Mouse (Mus musculus) E14TG2a.4 (cell line): Measurements from ENCODE around the gene Endog.

Source experiments
- CTCF ChIP-seq: conservative IDR thresholded peaks from 2 replicates; pipeline ENCODE4 v1.5.1; 2014; ENCODE audit warnings: low read length
- POU5F1 ChIP-seq: IDR thresholded peaks from 2 replicates; pipeline ENCODE4 v1.6.1; 2014; ENCODE audit warnings: low read length, borderline replicate concordance

DNA sequence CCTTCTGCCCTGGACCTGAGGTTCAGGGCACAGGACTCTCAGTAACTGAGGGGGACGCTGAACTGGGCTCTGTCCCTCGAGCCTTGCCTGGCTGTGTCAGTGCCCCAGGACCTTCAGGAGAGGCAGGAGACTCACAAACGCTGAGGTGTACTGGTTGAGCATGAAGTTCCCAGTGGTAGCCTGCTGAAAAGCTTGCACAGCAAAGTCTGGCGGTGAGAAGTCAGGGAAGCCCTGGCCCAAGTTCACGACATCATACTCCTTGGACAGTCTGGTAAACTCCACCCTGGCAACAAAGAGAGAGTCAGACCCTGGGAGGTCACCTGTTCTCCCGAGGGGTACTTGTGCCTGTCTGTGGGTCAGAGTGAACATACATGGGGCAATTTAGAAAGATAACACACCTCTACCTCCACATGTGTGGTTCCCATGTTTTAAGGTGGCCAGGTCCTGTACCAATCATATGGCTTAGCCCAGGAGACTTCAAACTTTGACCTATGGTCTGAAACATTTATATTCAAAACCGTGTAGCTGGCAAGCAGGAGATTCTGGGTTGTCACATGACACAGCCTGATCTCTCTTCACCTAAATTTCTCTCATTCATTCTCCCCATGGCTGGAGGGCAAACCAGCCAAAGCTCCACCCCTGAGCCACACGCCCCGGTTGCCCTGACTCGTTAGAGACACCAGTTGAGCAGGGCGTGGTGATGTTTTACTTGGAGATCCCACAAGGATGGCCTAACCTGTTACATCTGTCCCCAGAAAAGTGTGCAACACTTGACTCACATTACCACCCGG, 20.7 kb downstream of the Endog start:
- TF ChIP-seq CTCF (no peak), POU5F1 (no peak)
